Mouse (Mus musculus) midbrain, embryonic 10.5 days (tissue): ENCODE data around the gene Dnajc2. TPM values are rescaled to one million over a fixed set of nuclear protein-coding genes. Genes with fewer than 3 reads are reported as not detected.
A peak's percentile ranks its signal among the peaks of the same experiment; 100 is the strongest.

Experiments
- DNase-seq: peaks from one replicate; pipeline ENCODE4 v3.0.0-alpha.2; 2017; ENCODE audit warnings: low spot score
- H3K27ac ChIP-seq: fragments of 300-500 bp; sonication (generic); replicated peaks from 2 replicates; pipeline ENCODE4 v1.5.1; 2016; ENCODE audit warnings: mild to moderate bottlenecking
- H3K27me3 ChIP-seq: fragments of 300-500 bp; sonication (generic); 2 replicates; pipeline ENCODE4 v1.6.1; 2016; ENCODE audit warnings: low read depth, mild to moderate bottlenecking; ENCODE audit not compliant: poor library complexity, severe bottlenecking
- H3K36me3 ChIP-seq: fragments of 300-500 bp; sonication (generic); 2 replicates; pipeline ENCODE4 v1.6.1; 2016; ENCODE audit warnings: mild to moderate bottlenecking, moderate library complexity
- H3K4me1 ChIP-seq: fragments of 300-500 bp; sonication (generic); 2 replicates; pipeline ENCODE4 v1.6.1; 2016
- H3K4me3 ChIP-seq: fragments of 300-500 bp; sonication (generic); 2 replicates; pipeline ENCODE4 v1.5.1; 2016; ENCODE audit warnings: mild to moderate bottlenecking, moderate library complexity
- H3K9me3 ChIP-seq: fragments of 300-500 bp; sonication (generic); replicated peaks from 2 replicates; pipeline ENCODE4 v1.6.1; 2016; ENCODE audit warnings: mild to moderate bottlenecking
- WGBS: fragments of 180-500 bp; shearing (Covaris S2); methylation state at CpG from one replicate; pipeline ENCODE4 v1.1.7; 2016; 5-methylcytosine and 5-hydroxymethylcytosine counted together
- polyA plus RNA-seq: library from polyadenylated mRNA; unstranded; fragments of >200 nt; fragmentation: Nextera tagmentation; extraction: Ambion mirVana; gene quantifications from 2 replicates; pipeline ENCODE4 v1.2.1, GENCODE M21; 2016

Gene Dnajc2
- polyA plus RNA-seq, 1 experiment from 2014 or later, result 100 TPM

- Histone ChIP-seq H3K4me3 (peak within 1 kb of the TSS; percentile 84), H3K4me1 (peaks cover 43% of the 10 kb centered on the region), H3K27me3 (no peaks in the 10 kb centered on the region), H3K27ac (peak within 1 kb of the TSS; percentile 96), H3K36me3 (peaks cover 38% of the 10 kb centered on the region), H3K9me3 (no peaks in the 10 kb centered on the region)
- under 1% methylated on average over 42 of the region's 42 CpGs for WGBS
- peak; percentile 88 for DNase-seq
These were observed 48.0 kb downstream of the Dnajc2 start, which contains the start of gene Pmpcb for GRCm38 (mm10) chr5:21736956-21737585. Gene Pmpcb (plus strand): TSS chr5:21737141.

DNA sequence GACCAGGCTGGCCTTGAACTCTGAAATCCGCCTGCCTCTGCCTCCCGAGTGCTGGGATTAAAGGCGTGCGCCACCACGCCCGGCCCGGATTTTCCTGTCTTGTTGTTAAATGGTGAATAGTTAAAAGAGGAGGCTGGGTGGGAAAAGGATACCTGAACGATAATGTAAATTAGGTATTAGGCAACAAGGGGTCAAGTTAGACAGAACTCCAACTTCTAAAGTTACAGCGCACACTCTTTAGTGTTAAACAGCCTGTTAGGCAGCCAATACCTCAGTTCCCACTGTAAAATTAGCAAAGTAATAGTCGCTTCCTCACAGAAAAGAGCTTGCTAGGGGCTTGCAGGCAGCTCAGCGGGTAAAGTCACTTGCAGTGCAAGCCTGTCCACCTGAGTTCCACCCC is 49.0 kb downstream of the Dnajc2 start:
- Histone ChIP-seq H3K4me1 (peaks cover 54% of the 10 kb centered on the region), H3K27ac (peak overlapping the region; percentile 96; the same call in 1 of the 2 replicates), H3K4me3 (no peak overlapping the region), H3K9me3 (no peaks in the 10 kb centered on the region), H3K27me3 (no peaks in the 10 kb centered on the region), H3K36me3 (peaks cover 27% of the 10 kb centered on the region)
- DNase-seq, result no peak
- 84% methylated on average over 11 of the region's 11 CpGs for WGBS

DNA sequence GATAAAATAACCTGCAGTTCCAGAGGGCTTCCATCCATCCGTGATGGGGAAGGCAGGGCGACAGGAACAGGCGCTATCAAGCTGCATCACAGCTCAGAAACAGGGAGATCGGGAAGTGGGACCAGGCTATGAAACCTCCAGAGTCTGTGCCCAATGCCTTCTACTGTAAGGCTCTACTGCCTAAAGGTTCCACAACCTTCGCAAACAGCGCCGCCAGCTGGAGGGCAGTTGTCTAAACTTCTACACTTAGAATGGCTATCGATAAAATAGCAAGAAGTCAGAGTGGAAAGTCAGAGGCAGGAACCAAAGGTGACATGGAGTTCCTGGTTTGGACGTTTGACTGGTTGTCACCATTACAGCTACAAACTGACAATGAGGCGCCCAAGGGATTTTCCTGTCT is 49.5 kb downstream of the Dnajc2 start:
- Histone ChIP-seq H3K27ac (peak overlapping the region; percentile 90; the same call in 1 of the 2 replicates), H3K9me3 (no peaks in the 10 kb centered on the region), H3K27me3 (no peaks in the 10 kb centered on the region), H3K36me3 (peaks cover 23% of the 10 kb centered on the region), H3K4me3 (peak overlapping the region; percentile 21; the same call in 1 of the 2 replicates), H3K4me1 (peaks cover 57% of the 10 kb centered on the region)
- WGBS, result 29% methylated on average over 10 of the region's 10 CpGs
- peak; percentile 62 for DNase-seq

DNA sequence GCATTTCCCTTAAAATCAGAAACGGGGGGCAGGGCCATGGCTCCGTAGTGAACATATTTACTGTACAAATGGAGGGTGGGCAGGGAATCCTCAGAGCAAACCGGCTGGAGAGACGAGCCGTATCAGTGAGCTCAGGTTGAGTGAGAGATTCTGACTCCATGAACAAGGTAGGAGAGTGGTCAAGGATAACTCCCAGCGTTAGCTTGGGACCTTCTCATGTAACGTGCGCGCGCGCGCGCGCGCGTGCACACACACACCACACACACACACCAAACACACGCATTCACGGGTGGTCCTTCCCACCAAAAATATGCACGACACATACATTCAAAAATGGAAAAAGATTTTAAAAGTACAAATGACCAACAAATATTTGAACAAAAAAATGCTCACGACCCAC is 50.0 kb downstream of the Dnajc2 start:
- 81% methylated on average over 20 of the region's 20 CpGs for WGBS
- Histone ChIP-seq H3K4me3 (no peak overlapping the region), H3K27ac (peak overlapping the region; percentile 90; the same call in 1 of the 2 replicates)

GRCm38 (mm10) chr5:21732930-21733329 is 52.1 kb downstream of the Dnajc2 start:
- peak overlapping the region; percentile 90 for H3K27ac ChIP-seq
- DNase-seq, result peak; percentile 83

More for the DNA sequence above, 50.0 kb downstream of the Dnajc2 start:
- Histone ChIP-seq H3K27me3 (no peaks in the 10 kb centered on the region), H3K36me3 (peaks cover 18% of the 10 kb centered on the region), H3K9me3 (no peaks in the 10 kb centered on the region), H3K4me1 (peaks cover 60% of the 10 kb centered on the region)
- DNase-seq, result no peak

DNA sequence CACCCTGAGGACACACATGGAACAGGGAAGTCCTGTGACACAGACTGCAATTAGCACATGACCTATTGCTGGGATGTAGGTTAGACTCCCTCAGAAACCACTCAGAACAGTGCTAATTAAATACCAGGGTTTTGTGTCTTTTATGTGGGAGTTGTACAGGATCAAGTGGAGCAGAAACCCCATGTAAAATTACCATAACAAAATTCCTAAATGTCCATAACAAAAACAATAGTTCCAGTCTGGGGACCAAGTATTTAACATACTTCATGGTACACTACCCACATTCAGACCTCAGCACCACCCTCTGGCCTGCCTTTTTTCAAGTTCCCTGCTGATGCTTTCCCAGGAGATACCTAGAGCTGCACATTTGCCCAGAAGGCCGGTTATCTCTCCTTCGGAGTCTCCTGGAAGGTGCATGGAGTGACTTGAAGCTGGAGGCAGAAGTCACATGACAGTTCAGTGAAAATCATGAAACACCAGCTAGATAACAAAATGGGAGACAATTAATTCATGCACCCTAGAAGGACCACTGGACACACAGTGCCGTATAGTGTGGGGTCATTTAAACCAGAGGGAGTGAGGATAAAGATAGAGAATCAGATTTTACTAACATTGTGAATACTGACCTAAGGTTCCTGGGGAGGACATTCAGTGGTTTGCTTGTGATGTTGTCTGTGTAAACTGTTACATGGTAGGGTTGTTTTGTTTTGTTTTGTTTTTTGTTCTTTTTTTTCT is 52.7 kb downstream of the Dnajc2 start:
- Histone ChIP-seq H3K36me3 (no peaks in the 10 kb centered on the region), H3K27ac (peak overlapping the region; percentile 90), H3K4me3 (no peak overlapping the region), H3K27me3 (no peaks in the 10 kb centered on the region), H3K4me1 (peaks cover 47% of the 10 kb centered on the region), H3K9me3 (no peaks in the 10 kb centered on the region)
- DNase-seq, result peak; percentile 45
- 49% methylated on average over 3 of the region's 3 CpGs for whole genome bisulfite sequencing

More at GRCm38 (mm10) chr5:21732930-21733329, 52.1 kb downstream of the Dnajc2 start:
- 20% methylated on average over 8 of the region's 8 CpGs for WGBS
- no peaks in the 10 kb centered on the region for H3K27me3 ChIP-seq
- peaks cover 52% of the 10 kb centered on the region for H3K4me1 ChIP-seq
- peak overlapping the region; percentile 18 for H3K4me3 ChIP-seq
- no peaks in the 10 kb centered on the region for H3K36me3 ChIP-seq
- H3K9me3 ChIP-seq, result no peaks in the 10 kb centered on the region

DNA sequence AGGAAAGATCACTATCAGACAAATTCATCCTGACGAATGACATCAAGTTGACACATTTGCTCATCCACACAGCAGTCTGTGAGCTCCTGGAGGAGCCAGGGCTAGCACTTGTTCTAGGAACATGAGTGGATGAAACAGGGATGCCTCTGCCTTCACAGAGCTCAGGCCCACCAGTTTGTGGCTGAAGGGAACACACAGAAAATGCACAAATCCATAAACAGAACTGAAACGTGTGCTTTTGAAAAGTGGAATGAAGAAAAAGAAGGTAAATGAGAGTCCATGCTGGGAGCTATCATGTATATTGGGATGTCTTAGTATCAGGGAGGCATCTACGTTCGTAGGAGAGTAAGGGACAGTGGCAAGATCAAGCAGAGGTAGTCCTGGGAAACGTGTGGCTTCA is 55.9 kb downstream of the Dnajc2 start:
- Histone ChIP-seq H3K4me1 (peaks cover 62% of the 10 kb centered on the region), H3K36me3 (no peaks in the 10 kb centered on the region), H3K9me3 (no peaks in the 10 kb centered on the region), H3K27ac (0 out of 2 replicates have a peak overlapping the region, but pooled peaks have one; percentile 49), H3K4me3 (no peak overlapping the region), H3K27me3 (no peaks in the 10 kb centered on the region)
- DNase-seq, result no peak
- WGBS, result 87% methylated on average over 5 of the region's 5 CpGs

DNA sequence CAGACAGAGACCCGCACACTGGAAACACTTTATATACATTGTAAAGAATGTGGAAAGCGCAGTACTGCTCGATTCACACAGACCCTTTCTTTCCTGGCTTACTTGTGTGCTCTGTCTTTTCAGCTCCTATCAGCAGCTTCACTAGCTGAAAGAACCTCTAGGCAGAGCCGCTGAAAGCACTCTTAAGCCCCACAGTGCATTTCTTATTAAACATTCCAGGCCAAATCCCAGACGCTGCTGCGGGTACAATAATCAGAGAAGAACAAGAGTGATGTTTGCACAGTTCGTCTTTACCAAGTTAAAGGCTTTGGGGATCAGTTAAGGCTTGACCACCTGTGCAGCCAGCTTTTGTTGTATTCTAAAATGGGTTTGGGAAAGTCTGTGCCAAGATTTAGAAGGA is 60.2 kb downstream of the Dnajc2 start:
- Histone ChIP-seq H3K4me1 (peaks cover 40% of the 10 kb centered on the region), H3K36me3 (no peaks in the 10 kb centered on the region), H3K4me3 (no peak overlapping the region), H3K27me3 (no peaks in the 10 kb centered on the region), H3K9me3 (no peaks in the 10 kb centered on the region), H3K27ac (peak overlapping the region; percentile 90)
- 24% methylated on average over 7 of the region's 7 CpGs for WGBS
- peak; percentile 66 for DNase-seq

- WGBS, result 28% methylated on average over 1 of the region's 1 CpGs
- peaks cover 40% of the 10 kb centered on the region for H3K4me1 ChIP-seq
- no peaks in the 10 kb centered on the region for H3K27me3 ChIP-seq
- peak overlapping the region; percentile 90 for H3K27ac ChIP-seq
- no peaks in the 10 kb centered on the region for H3K36me3 ChIP-seq
- no peaks in the 10 kb centered on the region for H3K9me3 ChIP-seq
- DNase-seq, result no peak
- no peak overlapping the region for H3K4me3 ChIP-seq
These were observed 60.6 kb downstream of the Dnajc2 start for GRCm38 (mm10) chr5:21724427-21724826.

DNA sequence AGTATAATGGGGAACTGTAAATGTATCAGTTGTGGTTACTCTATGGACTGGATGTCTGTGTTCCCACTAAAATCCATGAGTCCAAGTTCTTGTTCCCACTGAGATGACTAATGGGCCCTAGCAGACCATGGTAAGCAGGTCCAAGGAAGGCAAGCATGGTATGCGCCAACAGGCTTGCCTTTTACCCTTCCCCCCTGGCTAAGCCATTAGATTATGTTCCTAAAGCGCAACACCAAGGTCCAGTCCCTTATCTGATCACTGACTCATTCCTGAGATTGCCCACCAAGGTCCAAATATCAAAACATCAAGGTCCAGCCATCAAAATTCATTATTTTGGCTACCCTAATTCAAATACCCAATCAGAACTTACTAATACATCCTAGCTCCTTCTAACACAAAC is 65.8 kb downstream of the Dnajc2 start:
- Histone ChIP-seq H3K9me3 (no peaks in the 10 kb centered on the region), H3K4me3 (no peak overlapping the region), H3K27me3 (no peaks in the 10 kb centered on the region), H3K27ac (no peak overlapping the region), H3K36me3 (no peaks in the 10 kb centered on the region), H3K4me1 (peaks cover 16% of the 10 kb centered on the region)
- 88% methylated on average over 2 of the region's 2 CpGs for WGBS
- no peak for DNase-seq

DNA sequence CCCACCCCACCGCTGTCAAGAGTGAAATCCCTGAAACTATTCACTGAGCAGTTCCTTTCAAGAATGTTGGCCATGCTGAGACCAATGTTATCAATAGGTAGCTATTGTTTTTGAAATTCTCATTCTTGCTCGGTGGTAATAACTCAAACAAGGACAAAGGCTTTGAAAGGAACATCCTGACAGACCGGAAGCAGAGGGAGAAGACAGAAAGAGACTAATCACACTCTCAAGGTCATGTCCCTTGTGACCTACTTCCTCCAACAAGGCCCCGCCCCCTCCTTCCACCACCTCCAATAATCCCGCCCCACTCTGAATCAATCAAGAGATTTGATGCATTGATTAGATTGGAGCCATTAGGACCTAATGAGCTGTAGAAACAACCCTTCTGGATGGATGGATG is 66.5 kb downstream of the Dnajc2 start:
- DNase-seq, result no peak
- WGBS, result 87% methylated on average over 5 of the region's 5 CpGs
- H3K36me3 ChIP-seq, result no peaks in the 10 kb centered on the region

GRCm38 (mm10) chr5:21717165-21717715 is 67.8 kb downstream of the Dnajc2 start:
- Histone ChIP-seq H3K4me1 (peaks cover 4% of the 10 kb centered on the region), H3K36me3 (no peaks in the 10 kb centered on the region), H3K27ac (0 out of 2 replicates have a peak overlapping the region, but pooled peaks have one; percentile 29), H3K9me3 (no peaks in the 10 kb centered on the region), H3K27me3 (no peaks in the 10 kb centered on the region), H3K4me3 (no peak overlapping the region)
- no peak for DNase-seq
- WGBS, result 87% methylated on average over 10 of the region's 10 CpGs

More for the DNA sequence above, 66.5 kb downstream of the Dnajc2 start:
- H3K9me3 ChIP-seq, result no peaks in the 10 kb centered on the region
- H3K27ac ChIP-seq, result 0 out of 2 replicates have a peak overlapping the region, but pooled peaks have one; percentile 33
- no peak overlapping the region for H3K4me3 ChIP-seq
- no peaks in the 10 kb centered on the region for H3K27me3 ChIP-seq
- H3K4me1 ChIP-seq, result peaks cover 10% of the 10 kb centered on the region
